Mouse (Mus musculus) forebrain, embryonic 14.5 days (tissue): ENCODE data around the gene Fgfr2. TPM values are rescaled to one million over a fixed set of nuclear protein-coding genes. Genes with fewer than 3 reads are reported as not detected.

Source experiments
- ATAC-seq: fragments of 200-750 bp; cut with Nextera tagmentation; 2 replicates; pipeline ENCODE4 v1.8.0; 2017; ENCODE audit warnings: mild to moderate bottlenecking, moderate library complexity
- DNase-seq: peaks from one replicate; pipeline ENCODE4 v3.0.0-alpha.2; 2015; ENCODE audit warnings: low spot score
- H3K27ac ChIP-seq: fragments of 300-500 bp; sonication (generic); 2 replicates; pipeline ENCODE4 v1.5.1; 2014; ENCODE audit warnings: low read depth, mild to moderate bottlenecking, control low read depth, low read length, moderate library complexity
- H3K27me3 ChIP-seq: fragments of 300-500 bp; sonication (generic); replicated peaks from 2 replicates; pipeline ENCODE4 v1.6.1; 2014; ENCODE audit warnings: low read length, control low read depth, mixed read lengths; ENCODE audit not compliant: control insufficient read depth, insufficient read depth
- H3K36me3 ChIP-seq: fragments of 300-500 bp; sonication (generic); 2 replicates; pipeline ENCODE4 v1.6.1; 2014; ENCODE audit warnings: low read length, control low read depth; ENCODE audit not compliant: control insufficient read depth, insufficient read depth
- H3K4me1 ChIP-seq: fragments of 300-500 bp; sonication (generic); 2 replicates; pipeline ENCODE4 v1.6.1; 2014; ENCODE audit warnings: antibody characterized with exemption, low read length, control low read depth; ENCODE audit not compliant: control insufficient read depth, insufficient read depth
- H3K4me2 ChIP-seq: fragments of 300-500 bp; sonication (generic); 2 replicates; pipeline ENCODE4 v1.6.1; 2014; ENCODE audit warnings: mild to moderate bottlenecking, control low read depth, low read length
- H3K4me3 ChIP-seq: fragments of 300-500 bp; sonication (generic); 2 replicates; pipeline ENCODE4 v1.5.1; 2014; ENCODE audit warnings: low read depth, low read length, control low read depth
- H3K9ac ChIP-seq: fragments of 300-500 bp; sonication (generic); 2 replicates; pipeline ENCODE4 v1.6.1; 2014; ENCODE audit warnings: mild to moderate bottlenecking, low read length, control low read depth, moderate library complexity
- H3K9me3 ChIP-seq: fragments of 300-500 bp; sonication (generic); replicated peaks from 2 replicates; pipeline ENCODE4 v1.6.1; 2016; ENCODE audit warnings: low read length, control low read depth, mixed read lengths; ENCODE audit not compliant: control insufficient read depth
- WGBS: fragments of 180-500 bp; shearing (Covaris S2); extraction: QIAGEN DNeasy Blood & Tissue Kit; methylation state at CpG from one replicate; pipeline ENCODE4 v1.1.7; 2014; 5-methylcytosine and 5-hydroxymethylcytosine counted together
- polyA plus RNA-seq: library from polyadenylated mRNA; unstranded; fragments of >200 nt; fragmentation: Nextera tagmentation; extraction: Ambion mirVana; gene quantifications from 2 replicates; pipeline ENCODE4 v1.2.1, GENCODE M21; 2014

Gene Fgfr2
- polyA plus RNA-seq, 1 experiment from 2014 or later, result 35.9 TPM

- no peaks in the 10 kb centered on the region for H3K9me3 ChIP-seq
- ATAC-seq (no peak), DNase-seq (no peak)
- H3K36me3 ChIP-seq, result no peaks in the 10 kb centered on the region
- no peak overlapping the region for H3K4me2 ChIP-seq
- WGBS, result 92% methylated on average over 3 of the region's 3 CpGs
- no peak overlapping the region for H3K27ac ChIP-seq
- H3K27me3 ChIP-seq, result no peaks in the 10 kb centered on the region
- H3K4me1 ChIP-seq, result no peaks in the 10 kb centered on the region
- no peak overlapping the region for H3K4me3 ChIP-seq
- no peak overlapping the region for H3K9ac ChIP-seq
Measured at GRCm38 (mm10) chr7:132950613-132951012, 172.5 kb downstream of the Fgfr2 start.

GRCm38 (mm10) chr7:132949968-132950367 lies 173.2 kb downstream of the Fgfr2 start:
- Histone ChIP-seq H3K4me3 (no peak overlapping the region), H3K4me2 (no peak overlapping the region), H3K27ac (no peak overlapping the region), H3K9ac (no peak overlapping the region), H3K4me1 (no peaks in the 10 kb centered on the region), H3K36me3 (no peaks in the 10 kb centered on the region), H3K9me3 (no peaks in the 10 kb centered on the region), H3K27me3 (no peaks in the 10 kb centered on the region)
- no peak for ATAC-seq
- no peak for DNase-seq
- WGBS, result 91% methylated on average over 4 of the region's 4 CpGs

- Histone ChIP-seq H3K9me3 (no peaks in the 10 kb centered on the region), H3K4me3 (no peak overlapping the region), H3K4me1 (no peaks in the 10 kb centered on the region), H3K36me3 (no peaks in the 10 kb centered on the region), H3K27me3 (no peaks in the 10 kb centered on the region), H3K4me2 (no peak overlapping the region), H3K27ac (no peak overlapping the region), H3K9ac (no peak overlapping the region)
- WGBS, result 82% methylated on average over 2 of the region's 2 CpGs
- no peak for DNase-seq
- ATAC-seq, result no peak
Measured at GRCm38 (mm10) chr7:132940569-132940968, 182.6 kb downstream of the Fgfr2 start.

DNA sequence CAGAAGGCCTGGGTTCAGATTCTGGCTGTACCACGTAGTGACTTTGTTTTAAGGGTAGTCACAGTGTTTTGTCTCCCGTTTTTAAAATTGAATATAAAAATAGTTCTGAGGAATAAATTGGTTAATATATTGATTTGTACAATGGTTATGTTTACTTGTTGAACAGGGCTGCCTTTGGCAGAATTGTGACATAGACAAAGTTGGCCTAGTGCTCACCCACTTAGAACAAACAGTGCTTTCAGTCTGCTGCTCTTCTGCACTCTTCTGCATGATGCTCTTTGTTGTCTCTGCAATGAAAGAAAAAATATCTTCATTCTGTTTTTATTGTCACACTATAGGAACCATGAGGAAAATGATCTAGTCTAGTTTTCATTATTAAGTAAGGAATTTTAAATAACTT lies 184.0 kb downstream of the Fgfr2 start:
- H3K27me3 ChIP-seq, result no peaks in the 10 kb centered on the region
- H3K36me3 ChIP-seq, result no peaks in the 10 kb centered on the region
- H3K4me1 ChIP-seq, result no peaks in the 10 kb centered on the region
- no peak for DNase-seq
- H3K4me2 ChIP-seq, result no peak overlapping the region
- no peak overlapping the region for H3K9ac ChIP-seq
- no peak for ATAC-seq
- H3K9me3 ChIP-seq, result no peaks in the 10 kb centered on the region
- H3K27ac ChIP-seq, result no peak overlapping the region
- H3K4me3 ChIP-seq, result no peak overlapping the region
- WGBS, result 87% methylated on average over 2 of the region's 2 CpGs

GRCm38 (mm10) chr7:132934743-132935142 lies 188.4 kb downstream of the Fgfr2 start:
- H3K9ac ChIP-seq, result no peak overlapping the region
- no peak overlapping the region for H3K27ac ChIP-seq
- no peak for ATAC-seq
- no peak for DNase-seq
- H3K4me1 ChIP-seq, result peaks cover 13% of the 10 kb centered on the region
- H3K27me3 ChIP-seq, result no peaks in the 10 kb centered on the region
- no peak overlapping the region for H3K4me2 ChIP-seq
- H3K36me3 ChIP-seq, result no peaks in the 10 kb centered on the region
- no peak overlapping the region for H3K4me3 ChIP-seq
- H3K9me3 ChIP-seq, result no peaks in the 10 kb centered on the region

DNA sequence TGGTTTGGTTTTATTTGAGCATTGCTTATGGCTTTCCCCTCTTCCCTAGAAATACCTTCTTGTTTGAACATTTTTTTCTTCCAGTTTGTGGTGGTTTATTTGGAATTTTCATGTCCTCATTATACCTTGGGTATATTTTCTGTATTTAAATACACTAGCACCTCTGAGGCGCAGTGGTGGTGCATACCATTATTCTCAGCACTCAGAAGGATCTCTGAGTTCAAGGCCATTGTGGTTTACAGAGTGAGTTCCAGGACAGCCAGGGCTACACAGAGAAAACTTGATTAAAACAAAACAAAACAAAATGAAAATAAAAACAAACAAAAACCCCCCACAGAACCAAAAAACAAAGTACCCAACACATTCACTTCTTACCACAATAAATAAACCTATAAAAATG lies 189.8 kb downstream of the Fgfr2 start:
- Histone ChIP-seq H3K36me3 (no peaks in the 10 kb centered on the region), H3K4me1 (peaks cover 13% of the 10 kb centered on the region), H3K27ac (no peak overlapping the region), H3K4me2 (no peak overlapping the region), H3K9ac (no peak overlapping the region), H3K4me3 (no peak overlapping the region), H3K27me3 (no peaks in the 10 kb centered on the region), H3K9me3 (no peaks in the 10 kb centered on the region)
- DNase-seq (no peak), ATAC-seq (no peak)
- whole genome bisulfite sequencing, result 84% methylated on average over 1 of the region's 1 CpGs

- Histone ChIP-seq H3K27me3 (no peaks in the 10 kb centered on the region), H3K9me3 (no peaks in the 10 kb centered on the region), H3K4me3 (peak overlapping the region; percentile 99), H3K4me1 (peaks cover 13% of the 10 kb centered on the region), H3K4me2 (peak overlapping the region; percentile 66), H3K9ac (peak overlapping the region; percentile 94), H3K27ac (peak overlapping the region; percentile 98), H3K36me3 (no peaks in the 10 kb centered on the region)
- DNase-seq (peak; percentile 38), ATAC-seq (no peak)
- 1% methylated on average over 55 of the region's 55 CpGs for WGBS
Measured at GRCm38 (mm10) chr7:132931560-132932351, 191.4 kb downstream of the Fgfr2 start.

DNA sequence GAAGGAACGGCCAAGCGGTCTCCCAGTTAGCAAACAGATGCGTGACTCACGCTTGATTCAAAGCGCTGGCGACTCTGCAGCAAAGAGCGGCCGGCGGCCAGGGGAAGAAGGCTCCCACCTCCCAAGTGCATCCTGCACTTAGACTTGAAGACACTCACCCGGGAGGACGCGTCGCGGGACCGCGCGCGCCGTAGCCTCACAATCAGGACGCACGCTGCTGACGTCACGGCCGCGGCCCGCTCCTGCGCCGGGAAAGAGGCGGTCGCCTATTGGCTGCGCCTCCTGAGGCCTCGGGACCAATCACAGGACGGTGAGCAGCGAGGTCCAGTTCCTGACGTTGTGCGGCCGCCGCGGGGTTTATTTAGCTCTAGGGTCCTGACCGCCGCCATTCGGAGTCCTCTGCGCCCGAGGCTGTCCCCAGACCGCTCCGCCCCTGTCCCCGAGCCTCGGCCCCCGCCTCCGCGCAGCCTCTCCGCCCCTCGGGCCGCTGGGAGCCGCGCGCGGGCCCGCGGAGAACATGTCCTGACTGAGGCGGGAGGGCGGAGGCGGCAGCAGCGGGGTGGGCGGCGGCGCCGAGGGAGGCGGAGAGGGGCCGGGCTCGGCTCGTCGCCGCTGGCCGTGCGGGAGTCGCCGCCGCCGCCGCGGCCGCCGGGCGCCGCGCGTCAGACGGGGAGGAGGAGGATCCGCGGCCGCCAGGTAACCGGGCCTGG lies 192.1 kb downstream of the Fgfr2 start, which contains the start of gene Zranb1:
Zranb1 (plus strand) TSS at position 293 of the 710 bp plus-strand sequence.
- peak within 1 kb of the TSS; percentile 99 for H3K4me3 ChIP-seq
- under 1% methylated on average over 87 of the region's 93 CpGs for WGBS
- ATAC-seq, result peak; percentile 99

DNA sequence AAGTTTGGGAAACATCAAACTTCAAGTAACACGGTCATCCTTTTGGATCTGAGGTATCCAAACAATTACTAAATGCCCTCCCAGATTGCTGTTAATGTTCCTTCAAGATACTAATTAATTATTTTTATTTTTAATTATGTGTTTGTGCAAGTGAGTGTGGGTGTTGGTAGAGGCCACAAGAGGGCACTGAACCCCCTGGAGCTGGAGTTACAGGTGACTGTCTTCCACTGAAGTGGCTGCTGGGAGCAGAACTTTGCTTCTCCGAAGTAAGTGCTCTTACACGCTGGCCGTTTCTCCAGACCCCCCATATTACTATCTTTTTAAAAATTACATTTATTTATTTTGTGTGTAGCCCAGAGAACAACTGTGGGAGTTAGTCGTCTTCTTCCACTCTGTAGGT lies 193.1 kb downstream of the Fgfr2 start:
- peak overlapping the region; percentile 99 for H3K4me3 ChIP-seq

More for the DNA sequence above, 192.1 kb downstream of the Fgfr2 start, which contains the start of gene Zranb1:
- Histone ChIP-seq H3K36me3 (no peaks in the 10 kb centered on the region), H3K4me2 (peak within 1 kb of the TSS; percentile 68), H3K27me3 (no peaks in the 10 kb centered on the region), H3K4me1 (peaks cover 13% of the 10 kb centered on the region), H3K27ac (peak within 1 kb of the TSS; percentile 98), H3K9ac (peak within 1 kb of the TSS; percentile 94), H3K9me3 (no peaks in the 10 kb centered on the region)
- DNase-seq, result peak; percentile 99

More for the DNA sequence above, 193.1 kb downstream of the Fgfr2 start:
- H3K4me1 ChIP-seq, result peaks cover 13% of the 10 kb centered on the region
- no peaks in the 10 kb centered on the region for H3K36me3 ChIP-seq
- ATAC-seq (no peak), DNase-seq (no peak)
- no peaks in the 10 kb centered on the region for H3K27me3 ChIP-seq
- peak overlapping the region; percentile 68 for H3K4me2 ChIP-seq
- WGBS, result 84% methylated on average over 5 of the region's 5 CpGs
- no peak overlapping the region; the same call in 1 of the 2 replicates for H3K9ac ChIP-seq
- H3K27ac ChIP-seq, result no peak overlapping the region
- H3K9me3 ChIP-seq, result no peaks in the 10 kb centered on the region
